Mouse (Mus musculus) bone marrow, adult 2 months (tissue): Measurements from ENCODE around the gene Gal. TPM values are rescaled to one million over a fixed set of nuclear protein-coding genes. Genes with fewer than 3 reads are reported as not detected.

Experiments
- H3K27ac ChIP-seq: fragments of 200-500 bp; 2 replicates; pipeline ENCODE4 v1.5.1; 2012; ENCODE audit warnings: low read depth, mild to moderate bottlenecking, control low read depth, inconsistent platforms, low read length; ENCODE audit not compliant: control insufficient read depth, poor library complexity, insufficient read depth
- H3K4me1 ChIP-seq: fragments of 200-500 bp; 2 replicates; pipeline ENCODE4 v1.6.1; 2011; ENCODE audit warnings: low read length; ENCODE audit not compliant: control insufficient read depth, insufficient read depth
- H3K4me3 ChIP-seq: fragments of 200-500 bp; replicated peaks from 2 replicates; pipeline ENCODE3; 2011; ENCODE audit warnings: mild to moderate bottlenecking, low read depth, low read length, control low read depth; ENCODE audit not compliant: control insufficient read depth
- CTCF ChIP-seq: fragments of 200-500 bp; IDR thresholded peaks from 2 replicates; pipeline ENCODE4 v1.5.1; 2011; ENCODE audit warnings: low read length, control low read depth; ENCODE audit not compliant: control insufficient read depth, insufficient read depth
- POLR2A ChIP-seq: fragments of 200-500 bp; IDR thresholded peaks from 2 replicates; pipeline ENCODE4 v1.6.1; 2011; ENCODE audit warnings: low read depth, mild to moderate bottlenecking, control low read depth, low read length, borderline replicate concordance; ENCODE audit not compliant: control insufficient read depth
- WGBS: fragments of 180-500 bp; shearing (Covaris S2); methylation state at CpG from one replicate; pipeline ENCODE4 v1.1.7; 2018; 5-methylcytosine and 5-hydroxymethylcytosine counted together
- polyA plus RNA-seq: library from polyadenylated mRNA; stranded (reverse); fragments of >200 nt; gene quantifications from 2 replicates; pipeline ENCODE4 v1.2.4, GENCODE M21; 2011; ENCODE audit warnings: low replicate concordance; ENCODE audit not compliant: missing spikeins, insufficient read depth, insufficient read length

The Gal gene
- polyA plus RNA-seq, 1 experiment, result not detected

DNA sequence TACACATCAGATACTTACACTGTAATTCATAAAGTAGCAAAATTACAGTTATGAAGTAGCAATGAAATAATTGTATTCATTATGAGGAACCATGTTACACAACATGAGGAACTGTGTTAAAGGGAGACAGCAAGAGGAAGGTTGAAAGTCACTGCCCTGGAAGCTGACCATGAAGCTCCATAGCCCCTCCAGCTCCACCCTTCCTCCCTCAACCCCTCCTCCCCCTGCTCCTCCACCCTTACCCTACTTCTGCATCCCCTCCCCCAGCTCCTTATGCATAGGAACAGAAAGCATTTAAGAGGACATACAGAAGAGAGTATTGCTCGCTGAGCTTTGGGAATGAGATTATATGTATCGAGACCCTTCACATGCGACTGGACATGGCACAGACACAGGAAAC lies 35.7 kb downstream of the Gal start:
- Histone ChIP-seq H3K4me1 (peaks cover 13% of the 10 kb centered on the region), H3K4me3 (no peak overlapping the region), H3K27ac (peak overlapping the region; percentile 92; the same call in 1 of the 2 replicates)
- WGBS, result 63% methylated on average over 3 of the region's 3 CpGs
- no peak for TF ChIP-seq POLR2A
- no peak for TF ChIP-seq CTCF

DNA sequence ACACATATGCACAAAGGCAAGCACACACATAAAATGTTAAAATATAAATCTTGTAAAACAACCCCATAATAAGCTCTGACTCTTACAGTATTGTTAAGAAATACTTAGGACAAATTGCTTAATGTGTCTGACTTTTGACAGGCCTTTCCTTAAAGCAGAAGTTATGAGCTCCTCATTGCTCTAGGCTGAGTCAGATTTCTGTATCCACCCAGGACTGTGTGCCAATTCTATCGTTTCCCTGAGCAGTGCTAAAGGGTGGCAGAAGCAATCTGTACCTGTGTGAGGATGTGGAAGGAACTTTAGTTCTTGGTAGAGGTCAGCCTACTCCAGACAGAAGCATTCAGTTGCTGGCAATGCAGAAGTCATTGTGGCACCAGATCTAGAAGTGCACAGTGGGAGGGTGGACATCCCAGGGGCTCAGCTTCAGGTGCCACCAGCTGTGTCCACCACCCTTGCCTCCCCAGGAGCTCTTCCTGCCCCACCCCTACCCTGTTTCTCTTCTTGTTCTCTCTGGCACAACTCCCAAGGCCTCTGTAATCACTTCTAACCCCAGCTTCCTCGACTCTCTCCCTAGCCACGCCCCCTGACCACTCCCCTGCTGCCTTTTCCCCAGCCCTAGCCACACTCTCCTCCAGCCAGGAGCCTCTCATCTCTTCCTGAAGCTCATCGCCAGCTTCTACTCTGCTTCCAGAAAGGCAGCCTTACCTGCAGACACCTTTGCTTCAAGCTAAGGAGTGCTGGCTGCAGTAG lies 37.2 kb downstream of the Gal start:
- Histone ChIP-seq H3K4me3 (peak overlapping the region; percentile 20), H3K4me1 (peaks cover 13% of the 10 kb centered on the region), H3K27ac (peak overlapping the region; percentile 92)
- TF ChIP-seq CTCF, result no peak
- no peak for TF ChIP-seq POLR2A
- WGBS, result 11% methylated on average over 4 of the region's 4 CpGs

DNA sequence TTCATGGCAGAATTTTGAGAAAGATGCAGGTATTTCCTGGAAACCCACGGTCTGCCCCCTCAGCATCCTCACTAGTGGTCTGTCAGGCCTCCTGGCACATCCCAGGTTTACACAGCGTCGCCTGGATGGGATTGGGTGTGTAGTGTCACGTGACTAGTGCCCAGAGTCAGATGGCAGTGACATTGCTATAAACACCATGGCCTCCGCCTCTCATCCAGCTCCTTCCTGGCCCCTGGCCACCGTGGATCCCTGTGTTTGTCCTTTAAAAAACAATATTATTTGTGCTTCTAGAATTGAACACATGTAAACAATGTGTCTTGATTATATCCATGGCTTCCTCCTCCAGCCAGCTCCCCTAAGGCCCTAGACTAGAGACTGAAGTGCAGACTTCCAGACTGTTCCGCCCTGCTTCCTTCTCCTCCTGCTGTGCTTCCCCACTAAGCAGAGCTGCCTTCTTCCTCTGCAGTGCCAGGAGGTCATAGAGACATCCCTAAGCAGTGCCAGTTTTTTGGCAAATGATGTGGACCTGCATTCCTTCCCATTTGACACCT lies 38.3 kb downstream of the Gal start:
- no peak overlapping the region for H3K4me3 ChIP-seq
- peak overlapping the region; percentile 74; the same call in 1 of the 2 replicates for H3K27ac ChIP-seq
- peaks cover 13% of the 10 kb centered on the region for H3K4me1 ChIP-seq
- TF ChIP-seq POLR2A, result no peak
- WGBS, result 88% methylated on average over 7 of the region's 7 CpGs

DNA sequence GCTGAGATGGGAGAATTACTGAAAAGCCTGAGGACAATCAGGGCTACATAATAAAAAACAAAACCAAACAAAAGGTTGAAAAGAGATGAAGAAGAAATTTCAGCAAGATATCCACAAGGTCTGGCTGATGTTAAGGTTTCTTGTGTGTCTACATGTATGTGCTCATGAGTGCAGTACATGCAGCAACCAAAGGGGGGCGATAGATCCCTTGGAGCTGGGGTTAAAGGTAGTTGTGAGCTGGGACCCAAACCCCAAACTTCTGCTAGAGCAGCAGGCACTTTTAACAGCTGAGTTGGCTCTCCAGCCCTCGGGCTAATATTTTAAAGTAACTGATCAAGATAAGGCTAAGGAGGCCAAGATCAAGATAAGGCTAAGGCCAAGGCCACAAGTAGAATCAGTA lies 40.3 kb downstream of the Gal start:
- Histone ChIP-seq H3K4me3 (no peak overlapping the region), H3K4me1 (peaks cover 13% of the 10 kb centered on the region), H3K27ac (no peak overlapping the region)
- TF ChIP-seq CTCF, result no peak
- no peak for TF ChIP-seq POLR2A
- 77% methylated on average over 2 of the region's 2 CpGs for WGBS

DNA sequence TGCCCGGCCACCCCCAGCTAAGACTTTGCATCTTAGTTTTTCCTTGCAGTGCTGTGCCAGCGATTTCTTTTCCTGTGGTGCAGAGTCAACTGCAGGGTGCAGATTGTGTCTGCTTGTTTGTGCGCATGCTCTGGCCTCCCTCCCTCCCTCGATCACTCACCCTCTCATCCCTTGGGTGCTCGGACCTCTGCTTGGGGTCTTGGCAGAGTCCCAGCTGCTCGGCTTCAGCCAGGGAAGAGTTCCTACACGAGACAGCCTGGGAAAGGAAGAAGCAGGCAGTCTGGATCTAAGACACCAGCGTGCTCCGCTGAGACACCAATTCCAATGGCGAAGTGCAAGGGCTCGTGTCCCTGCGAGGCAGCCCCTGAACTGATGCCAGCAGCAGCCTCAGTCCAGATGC lies 41.0 kb downstream of the Gal start:
- 92% methylated on average over 12 of the region's 12 CpGs for WGBS
- TF ChIP-seq CTCF, result no peak
- no peak for TF ChIP-seq POLR2A
- peaks cover 10% of the 10 kb centered on the region for H3K4me1 ChIP-seq
- H3K4me3 ChIP-seq, result no peak overlapping the region
- H3K27ac ChIP-seq, result no peak overlapping the region

DNA sequence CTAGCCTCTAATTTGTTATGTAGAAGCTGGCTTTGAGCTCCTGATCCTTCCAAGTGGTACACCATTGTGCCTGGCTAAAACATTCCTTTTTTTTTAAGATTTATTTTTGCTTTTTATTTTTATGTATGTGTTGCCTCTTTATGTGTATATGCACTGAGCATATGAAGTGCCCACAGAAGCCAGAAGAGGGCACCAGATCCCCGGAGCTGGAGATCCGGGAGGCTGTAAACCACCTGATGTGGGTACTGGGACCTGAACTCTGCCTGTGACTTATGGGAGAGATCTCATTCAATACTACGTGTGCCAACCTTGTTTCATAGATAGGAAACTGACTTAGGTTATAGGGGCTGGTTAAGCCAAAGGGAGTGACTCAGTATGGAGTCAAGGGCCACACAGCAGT lies 46.1 kb downstream of the Gal start:
- TF ChIP-seq CTCF (no peak), POLR2A (no peak)
- 93% methylated on average over 3 of the region's 3 CpGs for WGBS
- no peak overlapping the region for H3K27ac ChIP-seq
- H3K4me1 ChIP-seq, result no peaks in the 10 kb centered on the region
- H3K4me3 ChIP-seq, result no peak overlapping the region

- TF ChIP-seq POLR2A, result no peak
- no peak for TF ChIP-seq CTCF
- no peak overlapping the region for H3K4me3 ChIP-seq
- no peaks in the 10 kb centered on the region for H3K4me1 ChIP-seq
- 91% methylated on average over 3 of the region's 3 CpGs for WGBS
- no peak overlapping the region for H3K27ac ChIP-seq
Observed at GRCm38 (mm10) chr19:3365089-3365488, 49.3 kb downstream of the Gal start.

DNA sequence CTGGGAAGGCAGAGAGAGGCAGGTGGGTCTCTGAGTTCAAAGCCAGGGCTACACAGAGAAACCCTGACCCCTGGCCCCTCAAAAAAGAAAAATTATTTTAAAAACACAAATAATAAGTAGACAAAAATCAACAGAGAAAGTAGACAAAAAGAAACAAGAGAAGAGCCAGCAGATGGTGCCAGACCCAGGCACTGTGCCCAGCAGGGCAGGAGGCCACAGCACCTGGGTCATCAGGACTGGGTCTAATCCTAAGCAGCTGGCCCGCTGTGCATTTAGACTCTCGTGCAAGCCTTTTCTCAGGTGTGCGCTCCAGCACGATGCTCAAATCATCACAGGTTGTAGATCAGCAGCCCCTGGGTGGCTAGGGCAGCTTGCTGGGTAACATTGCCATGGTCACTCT lies 50.8 kb downstream of the Gal start:
- TF ChIP-seq POLR2A, result no peak
- TF ChIP-seq CTCF, result no peak
- H3K27ac ChIP-seq, result no peak overlapping the region
- no peaks in the 10 kb centered on the region for H3K4me1 ChIP-seq
- no peak overlapping the region for H3K4me3 ChIP-seq
- 95% methylated on average over 4 of the region's 4 CpGs for WGBS

Other genes starting within 250 kb of the Gal start
- 33.0 and 39.3 TPM in 2 replicates for gene Mrpl21, start 131.6 kb downstream of the Gal start, polyA plus RNA-seq
- gene Ighmbp2, start 131.5 kb downstream of the Gal start, polyA plus RNA-seq, result 1.8 and 5.5 TPM in 2 replicates
- 11.5 and 27.9 TPM in 2 replicates for gene Cpt1a, start 92.2 kb downstream of the Gal start, polyA plus RNA-seq
- 1.1 TPM in 1 of 2 replicates, not detected in the other for gene Tesmin, start 25.7 kb downstream of the Gal start, polyA plus RNA-seq
- 31.2 and 34.6 TPM in 2 replicates for gene Ppp6r3, start 161.2 kb upstream of the Gal start, polyA plus RNA-seq